Mouse (Mus musculus): Measurements from ENCODE around the gene Smarcd3. TPM values are rescaled to one million over a fixed set of nuclear protein-coding genes. Genes with fewer than 3 reads are reported as not detected.
A peak's percentile ranks its signal among the peaks of the same experiment; 100 is the strongest.

Smarcd3 gene
- polyA plus RNA-seq, 1 experiment, result 12.4 TPM

DNA sequence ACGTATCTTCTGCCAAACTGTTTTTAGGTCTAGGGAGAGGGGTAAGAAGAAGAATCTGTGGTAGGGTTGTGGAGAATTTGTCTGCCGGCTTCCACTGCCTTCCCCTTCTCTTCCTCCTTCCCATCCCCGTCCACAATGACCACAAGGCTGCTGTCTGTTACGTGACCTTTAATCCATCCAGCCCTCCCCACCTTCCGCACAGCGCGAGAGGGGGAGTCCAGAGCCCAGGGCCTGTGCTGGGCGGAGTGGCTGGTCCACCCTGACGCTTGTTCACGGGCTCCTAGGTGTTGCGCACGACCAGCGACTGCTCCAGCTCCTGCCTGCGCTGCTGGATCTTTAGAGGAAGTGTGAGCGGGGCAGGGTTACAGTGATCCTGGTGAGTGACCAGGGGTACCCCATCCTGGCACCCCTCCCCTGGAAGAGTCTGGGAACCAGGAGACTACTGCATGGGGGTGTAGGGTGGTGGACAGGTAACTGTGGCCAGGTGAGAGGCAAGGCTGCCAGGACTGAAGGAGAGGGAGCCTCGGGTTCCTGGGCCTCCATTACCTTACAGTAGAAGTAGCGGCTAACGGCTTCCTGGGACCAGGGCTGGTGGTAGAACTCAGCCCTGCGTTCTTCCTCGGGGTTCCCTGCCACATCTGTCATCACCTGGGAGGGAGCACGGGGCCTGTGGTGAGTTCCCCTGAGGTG, 31.6 kb downstream of the Smarcd3 start:
- Histone ChIP-seq H3K36me3 (ENCODE audit: control insufficient read depth, insufficient read depth, low read length) (no peaks in the 10 kb centered on the region), H3K4me3 (ENCODE audit: insufficient read depth, low read depth, low read length) (no peak overlapping the region), H3K27me3 (replicated peaks; ENCODE audit: control insufficient read depth, insufficient read depth, low read length) (no peaks in the 10 kb centered on the region), H3K4me1 (ENCODE audit: control insufficient read depth, insufficient read depth, low read length) (peaks cover 7% of the 10 kb centered on the region; the same call in 1 of the 2 replicates), H3K27ac (ENCODE audit: insufficient read depth, low read depth, low read length) (no peak overlapping the region)
- TF ChIP-seq POLR2A (IDR thresholded peaks at IDR 0.05; ENCODE audit: low read depth, low read length) (no peak), CTCF (conservative IDR thresholded peaks at IDR 0.05; ENCODE audit: insufficient read depth, insufficient read length, low read depth, low read length) (no peak)
- 62% methylated on average over 21 of the region's 21 CpGs for WGBS
- no peak for DNase-seq

DNA sequence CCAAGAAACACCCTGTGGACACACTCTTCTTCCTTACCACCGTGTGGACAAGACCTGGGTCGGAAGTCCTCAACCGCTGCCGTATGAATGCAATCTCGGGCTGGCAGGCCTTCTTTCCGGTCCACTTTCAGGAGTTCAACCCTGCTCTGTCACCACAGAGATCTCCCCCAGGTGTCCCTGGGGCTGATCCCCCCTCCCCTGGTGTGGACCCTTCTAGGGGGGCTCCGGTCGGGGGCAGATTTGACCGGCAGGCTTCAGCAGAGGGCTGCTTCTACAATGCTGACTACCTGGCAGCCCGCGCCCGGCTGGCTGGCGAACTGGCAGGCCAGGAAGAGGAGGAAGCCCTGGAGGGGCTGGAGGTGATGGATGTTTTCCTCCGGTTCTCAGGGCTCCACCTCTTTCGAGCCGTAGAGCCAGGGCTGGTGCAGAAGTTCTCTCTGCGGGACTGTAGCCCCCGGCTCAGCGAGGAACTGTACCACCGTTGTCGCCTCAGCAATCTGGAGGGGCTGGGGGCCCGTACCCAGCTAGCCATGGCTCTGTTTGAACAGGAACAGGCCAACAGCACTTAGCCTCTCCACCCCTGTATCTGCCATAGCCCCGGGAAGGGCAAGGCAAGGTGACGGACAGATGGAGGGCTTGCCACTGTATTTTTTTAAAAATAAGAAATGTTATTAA, 32.3 kb downstream of the Smarcd3 start:
- peak overlapping the region; percentile 13 for H3K27ac ChIP-seq (ENCODE audit: insufficient read depth, low read depth, low read length)
- DNase-seq, result peak; percentile 62
- peaks cover 6% of the 10 kb centered on the region; the same call in 1 of the 2 replicates for H3K4me1 ChIP-seq (ENCODE audit: control insufficient read depth, insufficient read depth, low read length)
- no peaks in the 10 kb centered on the region for H3K36me3 ChIP-seq (ENCODE audit: control insufficient read depth, insufficient read depth, low read length)
- WGBS, result 53% methylated on average over 24 of the region's 24 CpGs
- no peaks in the 10 kb centered on the region for H3K27me3 ChIP-seq (replicated peaks; ENCODE audit: control insufficient read depth, insufficient read depth, low read length)
- peak overlapping the region; percentile 49 for H3K4me3 ChIP-seq (ENCODE audit: insufficient read depth, low read depth, low read length)
- TF ChIP-seq CTCF (conservative IDR thresholded peaks at IDR 0.05; ENCODE audit: insufficient read depth, insufficient read length, low read depth, low read length), result no peak
- no peak for TF ChIP-seq POLR2A (IDR thresholded peaks at IDR 0.05; ENCODE audit: low read depth, low read length)

DNA sequence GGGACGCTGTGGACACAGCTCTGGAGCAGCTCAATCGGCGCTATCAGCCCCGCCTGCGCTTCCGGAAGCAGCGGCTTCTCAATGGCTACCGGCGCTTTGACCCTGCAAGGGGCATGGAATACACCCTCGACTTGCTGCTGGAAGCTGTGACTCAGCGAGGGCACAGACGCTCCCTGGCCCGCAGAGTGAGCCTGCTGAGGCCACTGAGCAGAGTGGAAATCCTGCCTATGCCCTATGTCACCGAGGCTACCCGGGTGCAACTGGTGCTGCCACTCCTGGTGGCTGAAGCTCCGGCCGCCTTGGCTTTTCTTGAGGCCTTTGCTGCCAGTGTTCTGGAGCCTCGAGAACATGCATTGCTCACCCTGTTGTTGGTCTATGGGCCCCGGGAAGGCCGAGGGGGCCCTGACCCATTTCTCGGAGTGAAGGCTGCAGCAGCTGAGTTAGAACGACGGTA, 32.9 kb downstream of the Smarcd3 start:
- TF ChIP-seq POLR2A (IDR thresholded peaks at IDR 0.05; ENCODE audit: low read depth, low read length), result no peak
- no peak for TF ChIP-seq CTCF (conservative IDR thresholded peaks at IDR 0.05; ENCODE audit: insufficient read depth, insufficient read length, low read depth, low read length)
- 38% methylated on average over 23 of the region's 23 CpGs for WGBS
- H3K27ac ChIP-seq (ENCODE audit: insufficient read depth, low read depth, low read length), result peak overlapping the region; percentile 13
- peak overlapping the region; percentile 49 for H3K4me3 ChIP-seq (ENCODE audit: insufficient read depth, low read depth, low read length)
- H3K27me3 ChIP-seq (replicated peaks; ENCODE audit: control insufficient read depth, insufficient read depth, low read length), result no peaks in the 10 kb centered on the region
- peaks cover 6% of the 10 kb centered on the region; the same call in 1 of the 2 replicates for H3K4me1 ChIP-seq (ENCODE audit: control insufficient read depth, insufficient read depth, low read length)
- peak; percentile 45 for DNase-seq
- no peaks in the 10 kb centered on the region for H3K36me3 ChIP-seq (ENCODE audit: control insufficient read depth, insufficient read depth, low read length)

DNA sequence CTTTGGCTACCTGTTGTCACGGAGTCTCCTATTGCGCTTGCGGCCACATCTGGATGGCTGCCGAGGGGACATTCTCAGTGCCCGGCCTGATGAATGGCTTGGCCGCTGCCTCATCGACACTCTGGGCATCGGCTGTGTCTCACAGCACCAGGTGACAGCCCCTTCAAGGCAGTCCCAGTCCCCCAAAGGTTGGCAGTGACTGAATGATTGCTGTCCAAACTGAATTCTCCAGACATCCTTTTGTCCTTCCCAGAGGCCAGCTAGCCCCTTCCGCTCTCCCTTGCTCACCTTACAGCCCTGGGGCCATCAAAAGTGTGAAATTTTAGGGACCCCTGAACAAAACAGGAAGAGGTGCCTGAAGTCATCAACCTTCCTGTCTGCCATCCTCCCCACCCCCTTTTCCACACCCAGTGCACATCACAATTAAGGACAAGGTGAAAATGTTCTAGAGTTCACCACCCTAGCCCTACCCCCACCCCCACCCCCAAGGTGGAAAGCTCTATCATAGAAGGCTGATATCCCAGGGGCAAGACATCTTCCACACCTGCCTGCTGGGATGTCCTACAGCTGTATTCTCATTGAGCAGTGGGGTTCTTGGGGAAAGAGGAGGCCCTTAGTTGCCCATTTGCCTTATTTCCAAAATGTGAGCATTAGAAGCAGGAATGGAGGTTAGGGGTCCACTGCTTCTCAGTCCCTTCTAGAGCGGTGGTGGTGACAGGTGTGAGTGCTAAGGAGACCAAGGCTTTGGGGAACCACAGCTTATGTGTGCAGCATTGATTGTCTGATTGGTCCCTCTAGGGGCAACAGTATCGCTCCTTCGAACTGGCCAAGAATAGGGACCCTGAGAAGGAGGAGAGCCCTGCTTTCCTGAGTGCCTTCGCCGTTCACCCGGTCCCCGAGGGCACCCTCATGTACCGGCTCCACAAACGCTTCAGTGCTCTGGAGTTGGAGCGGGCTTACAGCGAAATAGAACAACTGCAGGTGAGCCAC, 34.4 kb downstream of the Smarcd3 start:
- peaks cover 9% of the 10 kb centered on the region; the same call in 1 of the 2 replicates for H3K4me1 ChIP-seq (ENCODE audit: control insufficient read depth, insufficient read depth, low read length)
- H3K27me3 ChIP-seq (replicated peaks; ENCODE audit: control insufficient read depth, insufficient read depth, low read length), result no peaks in the 10 kb centered on the region
- WGBS, result 88% methylated on average over 20 of the region's 20 CpGs
- DNase-seq, result no peak
- TF ChIP-seq POLR2A (IDR thresholded peaks at IDR 0.05; ENCODE audit: low read depth, low read length), result no peak
- no peak for TF ChIP-seq CTCF (conservative IDR thresholded peaks at IDR 0.05; ENCODE audit: insufficient read depth, insufficient read length, low read depth, low read length)
- no peak overlapping the region for H3K27ac ChIP-seq (ENCODE audit: insufficient read depth, low read depth, low read length)
- H3K4me3 ChIP-seq (ENCODE audit: insufficient read depth, low read depth, low read length), result no peak overlapping the region
- H3K36me3 ChIP-seq (ENCODE audit: control insufficient read depth, insufficient read depth, low read length), result no peaks in the 10 kb centered on the region

DNA sequence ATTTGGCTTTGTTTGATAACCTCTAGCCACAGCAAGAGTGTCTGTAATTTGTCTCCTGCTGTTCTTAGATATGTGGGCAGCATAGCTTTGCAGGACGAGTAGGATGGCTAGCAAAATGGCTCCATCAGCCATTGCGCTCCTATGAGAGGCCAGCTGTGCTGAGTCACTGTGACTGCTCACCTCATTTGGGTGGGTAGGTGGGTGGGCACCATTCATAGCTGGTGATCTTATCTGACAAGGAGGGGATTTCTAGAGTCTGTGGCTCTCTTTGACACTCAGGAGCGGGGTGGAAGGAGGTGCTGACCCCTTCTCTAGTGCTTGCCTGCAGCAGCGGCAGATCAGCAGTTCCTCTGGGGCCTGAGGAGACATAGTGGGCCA, 37.0 kb downstream of the Smarcd3 start:
- no peak overlapping the region for H3K27ac ChIP-seq (ENCODE audit: insufficient read depth, low read depth, low read length)
- peak overlapping the region; percentile 80 for H3K4me3 ChIP-seq (ENCODE audit: insufficient read depth, low read depth, low read length)

DNA sequence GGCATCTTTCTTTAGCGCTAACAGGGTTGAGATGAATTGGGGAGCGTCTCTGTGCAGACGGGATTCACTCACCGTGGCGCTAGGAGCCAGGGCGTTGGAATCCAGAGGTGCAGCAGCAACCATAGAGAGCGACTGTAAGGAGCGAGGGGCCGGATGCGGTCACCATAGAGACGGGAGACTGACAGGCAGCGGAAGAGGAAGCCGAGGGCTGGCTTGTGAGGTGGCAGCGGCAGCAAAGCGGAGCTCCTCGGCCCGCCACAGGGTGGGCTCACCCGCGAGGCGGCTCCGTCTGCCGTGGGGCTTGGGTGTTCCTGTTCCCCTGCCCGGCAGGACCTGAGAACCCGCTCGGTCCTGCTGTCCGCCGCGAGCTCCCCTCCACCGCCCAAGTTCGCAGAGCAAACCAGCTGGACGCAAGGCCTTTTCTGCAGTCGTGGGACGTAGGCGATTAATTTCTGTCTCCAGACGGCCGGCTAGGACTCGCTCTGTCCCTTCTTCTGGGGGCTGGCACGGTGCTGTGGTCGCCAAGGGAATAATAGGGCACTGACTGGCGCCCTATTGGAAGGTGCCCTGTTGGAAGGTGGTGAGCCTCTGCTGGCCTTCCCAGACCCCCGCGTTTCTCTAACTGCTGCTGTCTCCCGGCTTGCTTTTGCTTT, 37.5 kb downstream of the Smarcd3 start, which contains the start of gene Chpf2:
TSS of gene Chpf2 (plus strand) at position 195 of the 653 bp plus-strand sequence.
- under 1% methylated on average over 42 of the region's 43 CpGs for WGBS
- DNase-seq, result peak; percentile 90
- Histone ChIP-seq H3K27ac (ENCODE audit: insufficient read depth, low read depth, low read length) (peak within 1 kb of the TSS; percentile 44), H3K4me3 (ENCODE audit: insufficient read depth, low read depth, low read length) (peak within 1 kb of the TSS; percentile 80), H3K27me3 (replicated peaks; ENCODE audit: control insufficient read depth, insufficient read depth, low read length) (no peaks in the 10 kb centered on the region), H3K4me1 (ENCODE audit: control insufficient read depth, insufficient read depth, low read length) (peaks cover 9% of the 10 kb centered on the region; the same call in 1 of the 2 replicates), H3K36me3 (ENCODE audit: control insufficient read depth, insufficient read depth, low read length) (no peaks in the 10 kb centered on the region)
- TF ChIP-seq CTCF (conservative IDR thresholded peaks at IDR 0.05; ENCODE audit: insufficient read depth, insufficient read length, low read depth, low read length) (no peak), POLR2A (IDR thresholded peaks at IDR 0.05; ENCODE audit: low read depth, low read length) (no peak)

More for the DNA sequence above, 37.0 kb downstream of the Smarcd3 start:
- peaks cover 9% of the 10 kb centered on the region; the same call in 1 of the 2 replicates for H3K4me1 ChIP-seq (ENCODE audit: control insufficient read depth, insufficient read depth, low read length)
- no peaks in the 10 kb centered on the region for H3K27me3 ChIP-seq (replicated peaks; ENCODE audit: control insufficient read depth, insufficient read depth, low read length)
- H3K36me3 ChIP-seq (ENCODE audit: control insufficient read depth, insufficient read depth, low read length), result no peaks in the 10 kb centered on the region
- TF ChIP-seq CTCF (conservative IDR thresholded peaks at IDR 0.05; ENCODE audit: insufficient read depth, insufficient read length, low read depth, low read length) (no peak), POLR2A (IDR thresholded peaks at IDR 0.05; ENCODE audit: low read depth, low read length) (no peak)
- 15% methylated on average over 4 of the region's 4 CpGs for WGBS
- DNase-seq, result no peak
